Mouse (Mus musculus) liver, embryonic 14.5 days (tissue): ENCODE results near the gene Gimap7. TPM values are rescaled to one million over a fixed set of nuclear protein-coding genes. Genes with fewer than 3 reads are reported as not detected.
"Not testable (repeated sequence)": the region's sequence is repeated elsewhere in the genome, so short reads cannot be mapped to it uniquely, and the experiment has no call there.

Experiments
- ATAC-seq: fragments of 200-750 bp; cut with Nextera tagmentation; 2 replicates; pipeline ENCODE4 v1.8.0; 2017; ENCODE audit warnings: moderate number of reproducible peaks, mild to moderate bottlenecking, moderate library complexity; ENCODE audit not compliant: insufficient read depth
- DNase-seq, 3 experiments: peaks; one replicate each; pipeline ENCODE4 v3.0.0-alpha.2; 2012 to 2013; ENCODE audit warnings: low read depth in 3 of 3, low spot score in 3 of 3
- H3K27ac ChIP-seq: fragments of 300-500 bp; sonication (generic); 2 replicates; pipeline ENCODE4 v1.5.1; 2014; ENCODE audit warnings: moderate library complexity, mild to moderate bottlenecking, control low read depth, inconsistent platforms
- H3K27me3 ChIP-seq: fragments of 300-500 bp; sonication (generic); 2 replicates; pipeline ENCODE4 v1.6.1; 2014; ENCODE audit warnings: mild to moderate bottlenecking, low read length, moderate library complexity; ENCODE audit not compliant: control insufficient read depth, insufficient read depth
- H3K36me3 ChIP-seq: fragments of 300-500 bp; sonication (generic); replicated peaks from 2 replicates; pipeline ENCODE4 v1.6.1; 2014; ENCODE audit warnings: low read depth; ENCODE audit not compliant: control insufficient read depth, insufficient read depth
- H3K4me1 ChIP-seq, 2 experiments: fragments of 200-500 bp in 1 of 2; fragments of 300-500 bp in 1 of 2; sonication (generic) in 1 of 2; replicated peaks; 2 replicates each; pipeline ENCODE4 v1.6.1; 2012 to 2014; ENCODE audit warnings: antibody characterized with exemption in 1 of 2, inconsistent platforms in 1 of 2, low read length in 1 of 2; ENCODE audit not compliant: control insufficient read depth in 2 of 2, insufficient read depth in 2 of 2
- H3K4me2 ChIP-seq: fragments of 300-500 bp; sonication (generic); 2 replicates; pipeline ENCODE4 v1.6.1; 2014; ENCODE audit warnings: low read depth, mild to moderate bottlenecking, control low read depth, moderate library complexity
- H3K4me3 ChIP-seq, 2 experiments: fragments of 200-500 bp in 1 of 2; fragments of 300-500 bp in 1 of 2; sonication (generic) in 1 of 2; 2 replicates each; pipeline ENCODE4 v1.5.1; 2012 to 2014; ENCODE audit warnings: low read depth in 2 of 2, low read length in 2 of 2, mild to moderate bottlenecking in 2 of 2, control low read depth in 1 of 2, inconsistent platforms in 1 of 2, moderate library complexity in 1 of 2; ENCODE audit not compliant: insufficient read depth in 1 of 2
- H3K9ac ChIP-seq: fragments of 300-500 bp; sonication (generic); replicated peaks from 2 replicates; pipeline ENCODE4 v1.6.1; 2014; ENCODE audit warnings: mild to moderate bottlenecking, control low read depth, moderate library complexity
- H3K9me3 ChIP-seq: fragments of 300-500 bp; sonication (generic); 2 replicates; pipeline ENCODE4 v1.6.1; 2016; ENCODE audit warnings: low read length, mixed read lengths; ENCODE audit not compliant: control insufficient read depth
- CTCF ChIP-seq: IDR thresholded peaks from 2 replicates; pipeline ENCODE4 v1.5.1; 2016; ENCODE audit warnings: antibody characterized with exemption, low read depth, control low read depth
- EP300 ChIP-seq: IDR thresholded peaks from 2 replicates; pipeline ENCODE4 v1.6.1; 2016; ENCODE audit warnings: antibody characterized with exemption, low read depth
- WGBS: fragments of 180-500 bp; shearing (Covaris S2); extraction: QIAGEN DNeasy Blood & Tissue Kit; methylation state at CpG from one replicate; pipeline ENCODE4 v1.1.7; 2014; ENCODE audit not compliant: insufficient replicate concordance; 5-methylcytosine and 5-hydroxymethylcytosine counted together
- polyA plus RNA-seq, 2 experiments: library from polyadenylated mRNA; depleted of rRNA in 1 of 2; stranded (reverse) in 1 of 2; unstranded in 1 of 2; fragments of >200 nt; fragmentation: Nextera tagmentation in 1 of 2; extraction: Ambion mirVana in 1 of 2; gene quantifications; 2 replicates each; pipeline versions ENCODE4 v1.2.1 to v1.2.3; 2012 to 2014

Gene Gimap7
- polyA plus RNA-seq, 2 experiments = 0.06 to 0.10 TPM

- no peak for ATAC-seq
- H3K27ac ChIP-seq = no peak overlapping the region
- H3K9me3 ChIP-seq = no peaks in the 10 kb centered on the region
- no peak overlapping the region for H3K9ac ChIP-seq
- H3K27me3 ChIP-seq = no peaks in the 10 kb centered on the region
- no peak overlapping the region for H3K4me2 ChIP-seq
- no peaks in the 10 kb centered on the region for H3K36me3 ChIP-seq
- DNase-seq = no peak
- WGBS = 63% methylated on average over 6 of the region's 6 CpGs
- H3K4me3 ChIP-seq = no peak overlapping the region
- H3K4me1 ChIP-seq = peaks cover 0 to 21% of the 10 kb centered on the region in 2 experiments; a peak in 2 of 4 replicates
- TF ChIP-seq CTCF = no peak
- no peak for TF ChIP-seq EP300
These were observed 38.7 kb upstream of the Gimap7 start for GRCm38 (mm10) chr6:48679701-48680100.

- Histone ChIP-seq H3K36me3 (no peaks in the 10 kb centered on the region), H3K4me3 (no peak overlapping the region), H3K27me3 (no peaks in the 10 kb centered on the region), H3K27ac (no peak overlapping the region), H3K4me2 (no peak overlapping the region), H3K9ac (no peak overlapping the region), H3K9me3 (no peaks in the 10 kb centered on the region), H3K4me1 (peaks cover 0 to 18% of the 10 kb centered on the region in 2 experiments; a peak in 2 of 4 replicates)
- DNase-seq (no peak), ATAC-seq (no peak)
- no peak for TF ChIP-seq CTCF
- TF ChIP-seq EP300 = no peak
- 41% methylated on average over 5 of the region's 5 CpGs for WGBS
These were observed 38.0 kb upstream of the Gimap7 start for GRCm38 (mm10) chr6:48680421-48680820.

- WGBS = 14% methylated on average over 3 of the region's 3 CpGs
- Histone ChIP-seq H3K9ac (no peak overlapping the region), H3K4me3 (no peak overlapping the region), H3K36me3 (no peaks in the 10 kb centered on the region), H3K27ac (no peak overlapping the region), H3K4me1 (peaks cover 0 to 13% of the 10 kb centered on the region in 2 experiments; a peak in 2 of 4 replicates), H3K27me3 (no peaks in the 10 kb centered on the region), H3K4me2 (no peak overlapping the region), H3K9me3 (no peaks in the 10 kb centered on the region)
- TF ChIP-seq CTCF = no peak
- TF ChIP-seq EP300 = no peak
- DNase-seq (no peak), ATAC-seq (no peak)
These were observed 36.8 kb upstream of the Gimap7 start for GRCm38 (mm10) chr6:48681472-48682090.

- H3K4me1 ChIP-seq = peaks cover 0 to 10% of the 10 kb centered on the region in 2 experiments; a peak in 1 of 4 replicates
- H3K9ac ChIP-seq = no peak overlapping the region
- H3K27me3 ChIP-seq = no peaks in the 10 kb centered on the region
- WGBS = 55% methylated on average over 4 of the region's 4 CpGs
- H3K27ac ChIP-seq = no peak overlapping the region
- no peak overlapping the region for H3K4me2 ChIP-seq
- H3K36me3 ChIP-seq = no peaks in the 10 kb centered on the region
- H3K4me3 ChIP-seq = no peak overlapping the region
- DNase-seq = no peak
- H3K9me3 ChIP-seq = no peaks in the 10 kb centered on the region
- no peak for ATAC-seq
- TF ChIP-seq CTCF (no peak), EP300 (no peak)
These were observed 36.1 kb upstream of the Gimap7 start for GRCm38 (mm10) chr6:48682271-48682670.

GRCm38 (mm10) chr6:48683263-48683821 lies 35.1 kb upstream of the Gimap7 start:
- not testable (repeated sequence) for H3K4me3 ChIP-seq, DNase-seq, H3K27me3 ChIP-seq, H3K27ac ChIP-seq, H3K9ac ChIP-seq, H3K4me2 ChIP-seq, H3K36me3 ChIP-seq, H3K9me3 ChIP-seq, H3K4me1 ChIP-seq, ATAC-seq
- 71% methylated on average over 3 of the region's 4 CpGs for WGBS
